Mouse (Mus musculus) embryo, embryonic 11 days (tissue): ENCODE measurements around the gene Galr2.

Experiments used
- DNase-seq: peaks from one replicate; pipeline ENCODE4 v3.0.0-alpha.2; 2015

The Galr2 gene

GRCm38 (mm10) chr11:116280751-116281663 is at the start of gene Galr2:
Galr2 (plus strand) TSS chr11:116280939.
- peak; percentile 45 for DNase-seq

GRCm38 (mm10) chr11:116232427-116232826 is 48.3 kb upstream of the Galr2 start:
- no peak for DNase-seq

GRCm38 (mm10) chr11:116234901-116235300 is 45.8 kb upstream of the Galr2 start:
- no peak for DNase-seq

- DNase-seq, result no peak
These were observed 42.9 kb upstream of the Galr2 start, which contains the start of gene Evpl for GRCm38 (mm10) chr11:116237742-116238395. Evpl (minus strand) TSS chr11:116238077.

- peak; percentile 49 for DNase-seq
These were observed 40.9 kb upstream of the Galr2 start for GRCm38 (mm10) chr11:116239797-116240196.

GRCm38 (mm10) chr11:116241744-116242235 is 38.9 kb upstream of the Galr2 start:
- peak; percentile 77 for DNase-seq

- no peak for DNase-seq
These were observed 36.2 kb upstream of the Galr2 start for GRCm38 (mm10) chr11:116244580-116244979.

- no peak for DNase-seq
These were observed 35.1 kb upstream of the Galr2 start for GRCm38 (mm10) chr11:116245616-116246015.

GRCm38 (mm10) chr11:116247502-116248222 is 33.1 kb upstream of the Galr2 start:
- no peak for DNase-seq

GRCm38 (mm10) chr11:116250898-116251297 is 29.8 kb upstream of the Galr2 start:
- DNase-seq, result no peak

GRCm38 (mm10) chr11:116253076-116253600 is 27.6 kb upstream of the Galr2 start:
- DNase-seq, result no peak

- no peak for DNase-seq
These were observed 26.1 kb upstream of the Galr2 start for GRCm38 (mm10) chr11:116254627-116255026.

- DNase-seq, result no peak
These were observed 25.4 kb upstream of the Galr2 start for GRCm38 (mm10) chr11:116255090-116255981.

GRCm38 (mm10) chr11:116255982-116256675 is 24.6 kb upstream of the Galr2 start:
- no peak for DNase-seq

GRCm38 (mm10) chr11:116259461-116259860 is 21.3 kb upstream of the Galr2 start:
- no peak for DNase-seq

- no peak for DNase-seq
These were observed 20.5 kb upstream of the Galr2 start for GRCm38 (mm10) chr11:116260259-116260658.

- DNase-seq, result no peak
These were observed 15.4 kb upstream of the Galr2 start for GRCm38 (mm10) chr11:116265352-116265751.

GRCm38 (mm10) chr11:116265850-116266249 is 14.9 kb upstream of the Galr2 start:
- DNase-seq, result no peak

- peak; percentile 23 for DNase-seq
These were observed 13.1 kb upstream of the Galr2 start for GRCm38 (mm10) chr11:116267637-116268036.

- DNase-seq, result no peak
These were observed 12.4 kb upstream of the Galr2 start for GRCm38 (mm10) chr11:116268313-116268712.

GRCm38 (mm10) chr11:116269560-116269959 is 11.2 kb upstream of the Galr2 start:
- no peak for DNase-seq
